Mouse (Mus musculus) thymus, adult 2 months (tissue): ENCODE results near the gene Smim12. TPM values are rescaled to one million over a fixed set of nuclear protein-coding genes. Genes with fewer than 3 reads are reported as not detected.

ENCODE experiments used
- DNase-seq: peaks from one replicate; pipeline ENCODE4 v3.0.0; 2021
- H3K27ac ChIP-seq: fragments of 200-500 bp; 2 replicates; pipeline ENCODE4 v1.5.1; 2012; ENCODE audit warnings: low read length, control low read depth; ENCODE audit not compliant: control insufficient read depth, insufficient read depth
- H3K27me3 ChIP-seq: fragments of 200-500 bp; 2 replicates; pipeline ENCODE4 v1.6.1; 2012; ENCODE audit warnings: mild to moderate bottlenecking, low read length, moderate library complexity, mixed read lengths; ENCODE audit not compliant: control insufficient read depth, insufficient read depth
- H3K36me3 ChIP-seq: fragments of 200-500 bp; 2 replicates; pipeline ENCODE4 v1.6.1; 2012; ENCODE audit warnings: mild to moderate bottlenecking, low read length, moderate library complexity; ENCODE audit not compliant: control insufficient read depth, insufficient read depth
- H3K4me1 ChIP-seq: fragments of 200-500 bp; replicated peaks from 2 replicates; pipeline ENCODE4 v1.6.1; 2012; ENCODE audit warnings: low read length; ENCODE audit not compliant: control insufficient read depth, insufficient read depth
- H3K4me3 ChIP-seq: fragments of 200-500 bp; 2 replicates; pipeline ENCODE4 v1.5.1; 2012; ENCODE audit warnings: mild to moderate bottlenecking, low read length, control low read depth, moderate library complexity; ENCODE audit not compliant: control insufficient read depth, insufficient read depth
- CTCF ChIP-seq: fragments of 200-500 bp; IDR thresholded peaks from 2 replicates; pipeline ENCODE4 v1.5.1; 2012; ENCODE audit warnings: mild to moderate bottlenecking, control low read depth, low read length, moderate library complexity, borderline replicate concordance; ENCODE audit not compliant: control insufficient read depth, poor library complexity, insufficient read depth; ENCODE audit errors: extremely low read depth
- POLR2A ChIP-seq: fragments of 200-500 bp; IDR thresholded peaks from 2 replicates; pipeline ENCODE4 v1.6.1; 2012; ENCODE audit warnings: mild to moderate bottlenecking, low read length, control low read depth, moderate library complexity; ENCODE audit not compliant: control insufficient read depth, poor library complexity, insufficient read depth; ENCODE audit errors: extremely low read depth
- WGBS: fragments of 180-500 bp; shearing (Covaris S2); methylation state at CpG from one replicate; pipeline ENCODE4 v1.1.7; 2018; 5-methylcytosine and 5-hydroxymethylcytosine counted together
- polyA plus RNA-seq: library from polyadenylated mRNA; depleted of rRNA; stranded (reverse); fragments of >200 nt; gene quantifications from 2 replicates; pipeline ENCODE4 v1.2.3, GENCODE M21; 2012

Gene Smim12
- polyA plus RNA-seq, 1 experiment: 32.5 TPM

GRCm38 (mm10) chr4:127233416-127234125 is 10.0 kb upstream of the Smim12 start:
- H3K4me1 ChIP-seq: peaks cover 9% of the 10 kb centered on the region
- H3K36me3 ChIP-seq: no peaks in the 10 kb centered on the region
- no peak for DNase-seq
- WGBS: 90% methylated on average over 40 of the region's 40 CpGs
- H3K4me3 ChIP-seq: no peak overlapping the region
- peaks cover 6% of the 10 kb centered on the region for H3K27me3 ChIP-seq
- no peak for TF ChIP-seq CTCF
- no peak for TF ChIP-seq POLR2A
- H3K27ac ChIP-seq: no peak overlapping the region

- H3K27me3 ChIP-seq: peaks cover 6% of the 10 kb centered on the region
- DNase-seq: peak; percentile 90
- TF ChIP-seq POLR2A: no peak
- TF ChIP-seq CTCF: peak; percentile 69; the same call in 1 of the 2 replicates
- peak overlapping the region; percentile 49 for H3K4me3 ChIP-seq
- H3K4me1 ChIP-seq: peaks cover 9% of the 10 kb centered on the region
- under 1% methylated on average over 67 of the region's 67 CpGs for WGBS
- no peaks in the 10 kb centered on the region for H3K36me3 ChIP-seq
- no peak overlapping the region for H3K27ac ChIP-seq
Observed at GRCm38 (mm10) chr4:127235742-127236487, 7.7 kb upstream of the Smim12 start.

- peaks cover 9% of the 10 kb centered on the region for H3K4me1 ChIP-seq
- WGBS: 10% methylated on average over 14 of the region's 14 CpGs
- DNase-seq: peak; percentile 23
- H3K36me3 ChIP-seq: no peaks in the 10 kb centered on the region
- peak overlapping the region; percentile 49 for H3K4me3 ChIP-seq
- H3K27ac ChIP-seq: no peak overlapping the region
- peaks cover 6% of the 10 kb centered on the region for H3K27me3 ChIP-seq
- no peak for TF ChIP-seq CTCF
Observed at GRCm38 (mm10) chr4:127236631-127237030, 7.0 kb upstream of the Smim12 start.

GRCm38 (mm10) chr4:127237271-127237670 is 6.3 kb upstream of the Smim12 start:
- peaks cover 6% of the 10 kb centered on the region for H3K27me3 ChIP-seq
- H3K27ac ChIP-seq: no peak overlapping the region
- 89% methylated on average over 10 of the region's 10 CpGs for WGBS
- TF ChIP-seq POLR2A (no peak), CTCF (no peak)
- DNase-seq: no peak
- H3K36me3 ChIP-seq: no peaks in the 10 kb centered on the region
- no peak overlapping the region for H3K4me3 ChIP-seq
- H3K4me1 ChIP-seq: peaks cover 9% of the 10 kb centered on the region

GRCm38 (mm10) chr4:127242696-127243095 is 888 bp upstream of the Smim12 start:
- TF ChIP-seq CTCF: no peak
- no peak for TF ChIP-seq POLR2A
- WGBS: 8% methylated on average over 6 of the region's 6 CpGs
- no peaks in the 10 kb centered on the region for H3K36me3 ChIP-seq
- DNase-seq: peak; percentile 12
- H3K27me3 ChIP-seq: no peaks in the 10 kb centered on the region; the same call in 1 of the 2 replicates
- no peak overlapping the region for H3K4me3 ChIP-seq
- peaks cover 8% of the 10 kb centered on the region for H3K4me1 ChIP-seq
- H3K27ac ChIP-seq: no peak overlapping the region

GRCm38 (mm10) chr4:127243953-127244352 is 369 bp downstream of the Smim12 start:
- no peaks in the 10 kb centered on the region; the same call in 1 of the 2 replicates for H3K27me3 ChIP-seq
- WGBS: under 1% methylated on average over 26 of the region's 26 CpGs
- H3K4me1 ChIP-seq: peaks cover 8% of the 10 kb centered on the region
- DNase-seq: no peak
- TF ChIP-seq POLR2A (no peak), CTCF (no peak)
- no peaks in the 10 kb centered on the region for H3K36me3 ChIP-seq
- H3K27ac ChIP-seq: no peak overlapping the region
- peak overlapping the region; percentile 60 for H3K4me3 ChIP-seq
